Mouse (Mus musculus) gastrocnemius, postnatal 10 days (tissue): ENCODE measurements at regions not wholly inside any gene's neighbourhood (a gene's known extent, or its start where the extent isn't known, plus 50 kb on each side); places are given as distances from the start of the nearest gene placed in this dataset.
A peak's percentile ranks its signal among the peaks of the same experiment; 100 is the strongest.

ENCODE experiments used
- DNase-seq: peaks from one replicate; pipeline ENCODE4 v3.0.0; 2021; ENCODE audit warnings: mixed read lengths

DNA sequence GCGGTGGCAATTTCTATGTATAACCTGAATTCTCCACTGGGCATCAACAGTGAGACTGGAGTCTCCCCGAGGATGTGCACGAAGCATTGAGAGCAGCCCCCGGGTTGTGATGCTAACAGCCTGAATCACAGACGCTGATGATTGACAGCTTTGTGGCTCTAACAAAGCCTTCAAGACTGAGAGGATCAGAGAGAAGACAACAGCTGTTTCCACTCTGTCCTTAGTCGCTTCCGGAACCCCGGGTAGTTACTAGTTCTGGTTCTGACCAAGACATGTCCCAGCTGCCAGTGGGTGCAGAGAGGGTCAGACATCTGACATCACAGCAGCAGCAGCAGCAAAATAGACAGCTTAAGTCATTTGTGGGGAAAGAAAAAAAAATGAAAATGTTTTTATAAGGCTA lies 292.8 kb upstream of the Cdh5 start:
- DNase-seq, result no peak

DNA sequence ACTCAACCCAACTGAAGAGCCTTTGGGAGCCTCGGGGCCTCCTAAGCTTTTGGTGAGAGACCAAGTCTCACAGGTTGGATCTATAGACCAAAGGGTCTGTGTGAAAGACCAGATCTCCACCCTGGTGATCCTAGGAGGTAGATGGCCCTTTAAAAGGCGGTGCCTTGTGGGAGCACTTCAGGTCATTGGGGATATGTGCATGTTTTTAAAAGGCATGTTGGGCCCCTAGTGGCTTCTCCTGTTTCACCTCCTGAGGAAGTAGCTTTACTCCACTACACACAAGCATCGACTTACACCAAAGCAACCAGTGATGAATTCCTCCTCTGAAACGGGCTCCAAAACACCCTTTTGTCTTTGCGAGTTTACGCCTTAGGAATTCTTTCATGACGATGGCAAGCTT lies 292.3 kb upstream of the Cdh5 start:
- DNase-seq, result no peak

DNA sequence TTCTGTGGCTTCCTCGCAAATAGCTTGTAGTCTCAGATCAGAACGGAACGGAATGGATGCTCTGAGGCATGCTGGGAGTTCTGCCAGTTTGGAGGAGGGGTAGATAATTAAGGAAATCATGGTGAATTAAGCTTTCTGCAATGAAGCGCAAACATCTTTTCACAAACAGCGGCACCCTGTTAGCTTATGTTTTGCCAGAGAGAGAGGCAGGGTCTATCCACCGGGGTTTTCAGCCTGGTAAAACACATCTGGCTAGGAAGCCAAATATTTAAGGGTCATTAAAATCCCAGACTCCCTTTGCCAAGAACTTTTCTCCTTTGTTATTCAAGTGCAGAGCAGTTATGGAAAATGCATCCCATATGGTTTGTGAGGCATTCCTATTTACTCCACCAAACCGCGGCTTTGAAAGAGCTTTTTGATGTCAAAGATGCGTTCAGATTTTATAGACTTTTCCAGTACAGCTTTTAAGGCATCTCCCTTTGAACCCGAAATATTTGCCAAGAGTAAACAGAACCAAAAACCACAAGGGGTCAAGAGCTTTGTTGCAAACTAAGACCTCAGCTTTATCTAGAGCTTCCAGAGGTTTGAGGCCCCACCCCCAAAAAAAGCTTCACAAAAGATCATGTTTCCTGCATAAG lies 287.4 kb upstream of the Cdh5 start:
- DNase-seq, result no peak

DNA sequence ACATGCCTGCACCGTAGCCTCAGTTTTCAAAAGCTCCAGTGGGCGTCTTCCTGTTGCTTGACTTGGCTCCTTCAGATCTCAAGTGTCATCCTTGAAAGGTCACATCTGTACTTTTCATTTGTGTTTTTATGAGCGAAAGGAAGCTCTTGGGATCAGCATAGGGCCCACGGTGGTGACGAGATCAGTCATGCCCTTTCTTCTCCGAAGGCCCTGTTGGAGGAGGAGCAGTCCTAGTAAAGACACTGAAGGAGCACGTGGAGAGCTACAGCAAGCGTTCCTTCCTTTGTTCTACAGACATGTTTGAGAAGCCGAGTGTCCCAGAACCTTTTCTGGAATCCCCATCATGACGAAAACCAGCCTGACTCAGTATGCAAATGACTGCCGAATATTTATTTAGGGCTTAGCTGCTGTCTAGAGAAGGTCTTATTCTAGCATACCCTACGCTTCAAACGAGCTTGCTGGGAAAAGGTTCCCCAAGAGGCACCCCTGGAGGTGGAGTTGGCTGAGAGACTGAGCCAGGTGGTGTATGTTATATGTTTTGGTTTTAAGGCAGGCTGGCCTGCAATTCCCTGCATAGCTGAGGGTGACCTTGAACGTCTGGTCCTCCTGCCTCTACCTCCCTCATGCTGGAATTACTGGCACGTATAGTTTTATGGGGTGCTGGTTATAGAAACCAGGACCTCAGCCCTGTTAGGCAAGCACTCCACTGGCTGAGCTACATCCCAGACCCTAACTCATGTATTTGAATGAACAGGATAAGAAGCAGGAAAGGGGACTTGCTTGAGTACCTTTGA lies 285.1 kb upstream of the Cdh5 start:
- no peak for DNase-seq

DNA sequence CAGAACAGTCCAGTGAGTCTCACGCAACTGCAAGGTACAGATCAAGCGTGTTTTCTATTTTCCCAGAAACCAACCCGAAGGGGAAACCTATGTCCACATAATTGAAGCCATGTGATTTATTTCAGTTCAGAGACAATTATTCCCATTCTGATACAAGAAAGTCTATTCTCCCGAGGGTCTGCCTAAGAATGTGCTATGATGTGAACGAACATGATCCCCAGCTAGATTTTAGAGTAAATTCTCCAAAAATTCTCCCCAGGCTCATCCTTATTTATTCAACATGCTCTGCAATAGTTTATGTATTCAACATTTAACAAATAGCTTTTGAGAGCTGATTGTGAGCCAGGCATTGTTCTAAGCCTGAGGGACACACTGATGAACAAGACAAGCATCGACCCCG lies 277.9 kb upstream of the Cdh5 start:
- DNase-seq, result no peak

DNA sequence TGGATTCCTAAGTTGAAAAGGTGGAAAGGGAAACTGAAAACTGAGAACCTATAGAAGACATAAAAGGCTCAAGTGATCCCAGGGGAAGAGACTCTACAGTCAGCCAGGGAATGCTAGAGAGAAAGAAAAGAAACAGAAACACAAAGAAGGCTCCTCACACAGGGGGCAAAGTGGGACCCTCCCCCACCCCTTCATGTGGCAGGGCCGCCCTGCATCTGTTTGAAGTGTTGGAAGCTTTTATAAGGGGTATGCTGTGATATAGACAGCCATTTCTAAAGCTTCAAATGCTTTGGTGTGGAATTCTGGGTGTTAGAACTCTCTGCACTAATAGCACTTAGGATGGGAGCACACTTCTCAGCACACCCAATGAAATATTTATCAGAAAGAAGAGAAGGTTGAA lies 276.7 kb upstream of the Cdh5 start:
- DNase-seq, result no peak

DNA sequence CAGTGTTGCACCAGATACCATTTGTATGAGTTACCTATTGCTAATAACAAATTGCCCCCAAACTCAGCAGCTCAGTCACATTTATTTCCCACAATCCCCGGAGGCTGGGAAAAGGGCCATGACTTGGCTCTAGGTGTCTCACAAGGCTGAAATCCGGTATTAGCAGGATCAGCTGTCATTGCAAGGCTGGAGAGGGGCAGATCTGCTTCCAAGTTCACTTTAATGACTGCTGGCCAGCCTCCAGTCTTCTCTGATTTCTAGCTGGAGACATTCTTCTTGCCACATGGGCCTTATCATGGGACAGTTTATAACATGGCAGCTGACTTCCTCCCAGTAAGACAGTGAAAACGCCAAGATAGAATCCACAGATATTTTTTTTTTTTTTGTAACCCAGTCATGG lies 276.1 kb upstream of the Cdh5 start:
- DNase-seq, result peak; percentile 74

DNA sequence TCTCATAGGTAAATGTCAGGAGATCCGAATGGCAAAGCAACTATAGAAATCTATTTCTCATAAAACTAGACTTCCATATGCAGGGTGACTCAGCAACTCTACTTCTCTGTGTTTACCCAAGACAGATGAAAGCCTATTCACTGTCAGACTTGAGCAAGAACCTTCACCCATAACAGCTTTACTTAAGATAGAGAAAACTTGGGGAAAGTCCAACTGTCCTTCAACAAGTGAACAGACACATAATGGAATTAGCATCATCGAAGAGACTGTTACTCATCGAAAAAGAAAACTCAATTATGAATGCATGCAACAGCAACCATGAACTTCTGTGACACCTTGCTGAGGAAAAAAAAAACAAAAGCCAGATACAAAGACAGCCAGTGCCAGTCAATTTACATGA lies 271.0 kb upstream of the Cdh5 start:
- no peak for DNase-seq

DNA sequence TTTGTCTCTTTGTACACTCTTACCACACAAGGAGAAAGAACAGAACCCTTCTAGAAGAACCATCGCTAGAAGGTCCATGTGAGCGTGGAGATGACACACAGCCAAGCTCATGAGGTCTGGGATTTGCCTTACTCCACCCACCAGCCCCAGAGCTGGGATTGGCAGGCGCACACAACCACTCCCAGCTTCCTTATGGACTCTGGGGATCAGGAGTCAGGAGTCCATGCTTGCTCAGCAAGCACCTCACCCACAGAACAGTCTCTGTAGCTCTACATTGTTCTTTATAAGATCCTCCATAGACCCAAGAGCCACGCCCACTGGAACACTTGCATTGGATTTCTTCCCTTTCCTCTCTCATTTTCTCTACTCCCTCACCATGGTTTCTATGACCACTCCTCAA lies 261.4 kb upstream of the Cdh5 start:
- no peak for DNase-seq

DNA sequence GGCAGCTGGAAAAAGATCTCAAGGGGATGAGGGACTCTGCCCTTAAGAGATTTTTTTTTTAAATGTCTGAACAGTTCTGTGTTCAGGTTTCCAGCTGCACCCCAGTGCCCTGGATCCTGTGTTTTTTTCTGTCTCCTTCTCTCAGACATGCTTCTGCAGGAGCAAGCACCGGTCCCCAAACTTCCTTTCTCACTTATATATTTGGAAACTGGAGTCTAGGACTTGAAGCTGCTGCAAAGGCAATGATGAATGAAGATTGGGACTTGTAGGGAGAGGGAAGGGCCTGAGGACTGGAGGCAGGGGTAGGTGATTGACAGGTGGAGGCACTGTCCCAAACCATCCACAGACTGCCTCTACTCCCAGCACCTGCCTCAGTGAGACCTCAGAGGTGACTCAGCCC lies 255.5 kb upstream of the Cdh5 start:
- no peak for DNase-seq

DNA sequence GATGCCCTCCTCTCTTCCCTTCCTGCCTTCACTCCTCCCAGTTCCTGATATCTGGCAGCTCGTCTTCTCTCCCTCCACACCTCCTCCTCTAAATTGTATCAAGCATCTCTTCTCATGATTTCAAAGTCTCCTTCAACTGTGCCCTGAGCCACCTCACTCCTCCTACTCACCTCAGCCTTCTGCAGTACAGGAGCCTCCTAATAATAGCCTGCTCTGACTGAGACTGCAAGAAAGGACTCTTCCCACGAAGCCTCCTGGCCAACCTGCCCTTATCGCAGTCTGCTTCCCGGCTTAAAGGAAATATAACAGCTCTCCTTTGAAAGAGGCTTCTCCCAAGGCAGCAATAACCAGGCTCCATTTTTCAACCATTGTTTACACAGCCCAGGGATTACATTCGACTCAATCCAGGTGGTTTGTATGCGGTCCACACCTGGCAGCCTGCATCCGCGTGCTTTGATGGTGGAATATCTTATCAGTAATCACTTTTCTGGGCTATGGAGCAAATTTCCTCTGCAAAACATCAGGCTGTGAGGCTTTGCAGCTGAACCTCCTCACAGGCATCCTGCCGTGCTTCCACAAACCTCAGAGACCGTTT lies 254.9 kb upstream of the Cdh5 start:
- DNase-seq, result no peak

DNA sequence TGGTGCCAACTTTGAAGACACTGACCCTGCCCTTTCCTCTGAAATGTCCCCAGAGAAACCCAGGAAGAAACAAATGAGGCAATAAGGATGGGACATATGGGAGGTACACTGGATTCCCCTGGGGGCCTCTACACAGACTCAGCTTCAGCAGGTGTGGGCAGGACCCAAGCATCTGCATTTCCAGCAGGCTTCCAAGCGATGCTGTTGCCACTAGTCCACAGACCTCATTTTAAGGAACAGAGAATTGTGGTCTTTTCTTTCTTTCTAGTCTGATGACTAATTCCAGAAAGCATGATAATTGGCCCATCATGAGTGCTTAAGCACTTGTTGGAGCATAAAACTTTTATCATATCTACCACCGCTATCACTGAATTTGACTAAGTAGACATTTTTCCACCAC lies 251.6 kb upstream of the Cdh5 start:
- DNase-seq, result no peak

DNA sequence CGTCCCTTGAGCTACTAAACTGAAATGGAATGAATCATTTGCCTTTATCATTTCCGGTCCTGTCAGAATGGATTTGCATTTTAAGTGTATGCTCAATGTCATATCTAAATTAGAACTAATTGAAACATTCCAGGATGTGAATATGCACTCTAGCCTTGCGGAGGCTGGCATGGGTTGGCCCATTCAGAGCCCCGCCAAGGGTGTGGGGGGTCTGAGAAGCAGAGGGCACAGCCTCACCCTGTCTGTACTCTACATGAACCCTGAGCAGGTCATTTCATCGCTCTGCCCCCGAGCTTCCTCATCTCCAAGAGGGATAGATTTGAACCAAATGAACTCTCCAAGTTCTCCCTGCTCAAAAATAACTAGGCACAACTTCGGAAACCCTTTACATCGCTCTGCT lies 250.1 kb upstream of the Cdh5 start:
- no peak for DNase-seq

DNA sequence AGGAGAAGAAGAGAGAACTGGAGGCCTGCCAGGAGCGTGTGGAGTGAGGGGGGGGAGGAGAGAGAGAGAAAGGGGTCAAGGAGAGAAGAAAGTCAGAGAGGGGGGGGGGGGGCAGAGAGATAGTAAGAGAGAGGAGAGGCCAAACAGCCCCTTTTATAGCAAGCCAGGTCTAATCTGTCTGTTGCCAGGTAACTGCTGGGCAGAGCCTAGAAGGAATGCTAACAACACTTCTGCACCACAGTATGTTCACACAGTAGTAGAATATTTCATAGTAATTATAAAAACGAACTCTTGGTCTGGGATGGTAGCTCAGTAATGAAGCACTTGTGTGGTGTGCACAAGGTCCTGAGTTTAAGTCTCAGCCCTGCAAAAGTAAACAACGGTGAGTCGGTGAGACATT lies 248.4 kb upstream of the Cdh5 start:
- DNase-seq, result no peak

DNA sequence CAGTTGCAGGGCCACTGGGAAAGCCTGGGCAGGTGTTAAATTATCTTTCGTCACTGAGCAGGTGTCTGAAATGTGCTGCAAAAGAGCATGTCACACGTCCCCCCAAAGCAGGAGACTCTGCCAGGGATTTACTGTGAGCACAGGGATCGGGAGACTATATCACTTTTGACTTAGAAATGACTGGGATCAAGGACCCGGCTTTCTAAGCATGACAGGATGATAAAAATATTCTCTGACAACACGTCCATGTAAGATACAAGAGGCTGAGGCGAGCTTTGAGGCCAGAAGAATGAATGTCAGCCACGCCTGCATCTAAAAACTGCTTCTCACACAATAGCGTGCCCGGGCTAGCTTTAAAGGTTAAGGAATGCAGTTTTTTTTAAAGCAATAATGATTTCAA lies 246.1 kb upstream of the Cdh5 start:
- no peak for DNase-seq

DNA sequence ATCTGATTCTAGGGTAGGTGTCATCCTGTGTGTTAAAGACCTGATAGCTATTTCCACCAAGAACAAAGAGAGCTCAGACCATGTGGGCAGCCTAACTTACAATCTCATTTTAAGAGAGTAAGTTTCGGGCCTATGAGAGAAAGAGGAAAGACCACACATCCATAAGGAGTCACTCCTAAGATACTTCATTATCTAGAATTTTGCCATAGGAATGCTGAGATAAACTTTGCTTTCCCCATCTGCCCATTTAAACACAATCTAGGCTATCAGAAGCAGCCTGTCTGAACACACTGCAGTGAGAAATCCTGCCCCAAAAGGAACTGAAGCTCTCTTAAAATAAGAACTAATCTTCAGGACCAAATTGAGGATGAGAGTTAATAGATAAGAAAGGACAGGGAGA lies 242.3 kb upstream of the Cdh5 start:
- DNase-seq, result no peak

DNA sequence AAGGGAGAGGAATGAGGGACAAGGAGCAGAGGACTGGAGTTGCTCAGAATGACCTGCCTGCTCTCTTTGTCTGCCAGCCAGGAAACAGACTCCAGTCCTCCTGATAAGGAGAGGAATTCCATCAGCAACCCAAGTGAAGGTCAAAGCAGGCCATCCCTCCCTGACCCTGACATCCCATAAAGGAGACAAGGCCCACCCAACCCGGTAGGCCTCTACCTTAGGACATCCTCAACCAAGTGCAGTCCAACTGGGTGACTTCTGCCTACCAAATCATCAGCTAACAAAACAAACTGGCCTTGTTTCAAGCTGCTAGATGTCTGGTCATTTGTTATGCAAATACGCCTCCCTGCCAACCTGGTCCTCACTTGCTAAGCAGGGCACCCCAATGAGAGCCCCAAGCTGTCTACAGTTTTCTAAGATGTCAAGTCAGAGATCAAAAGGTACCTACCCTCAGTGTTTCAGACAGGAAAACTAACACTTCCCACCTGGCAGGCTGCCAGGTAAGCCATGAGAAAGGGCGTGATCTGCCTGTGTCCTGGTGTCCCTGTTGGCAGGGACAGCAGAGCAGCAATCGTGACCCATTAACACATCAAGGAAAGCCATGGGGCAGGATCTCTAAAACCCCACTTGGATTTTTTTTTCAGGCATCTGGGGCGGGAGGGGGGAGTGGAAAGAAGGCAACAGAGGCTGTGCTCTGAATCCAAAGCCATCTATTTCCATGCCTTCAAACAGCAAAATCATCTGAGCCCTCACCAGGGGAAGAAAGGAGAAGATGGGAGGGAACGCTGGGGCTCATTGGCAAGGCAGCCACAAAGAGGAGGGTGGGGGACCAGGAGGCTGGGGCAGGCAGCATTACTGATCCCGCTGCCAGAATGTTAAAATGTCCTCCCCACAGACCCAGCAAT lies 227.6 kb upstream of the Cdh5 start:
- DNase-seq, result no peak

DNA sequence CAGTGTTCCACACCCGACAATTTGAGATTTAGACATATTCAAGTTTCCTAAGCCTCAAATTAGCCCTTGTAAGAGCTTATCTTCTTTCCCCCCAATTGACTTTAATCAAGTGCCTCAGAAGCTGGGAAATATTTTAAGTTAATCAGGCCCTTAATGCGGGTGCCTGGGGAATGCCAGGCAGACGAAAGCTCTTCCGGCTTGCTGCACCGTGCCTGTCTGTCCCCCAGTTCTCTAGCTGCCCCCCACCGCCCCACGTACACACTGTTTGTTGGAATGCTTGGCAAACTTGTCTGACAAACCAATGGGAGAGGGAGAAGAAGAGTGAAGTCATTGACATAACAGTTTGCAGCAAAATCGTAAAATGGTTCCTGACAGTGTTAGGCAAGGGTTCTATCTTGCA lies 226.9 kb upstream of the Cdh5 start:
- DNase-seq, result no peak

DNA sequence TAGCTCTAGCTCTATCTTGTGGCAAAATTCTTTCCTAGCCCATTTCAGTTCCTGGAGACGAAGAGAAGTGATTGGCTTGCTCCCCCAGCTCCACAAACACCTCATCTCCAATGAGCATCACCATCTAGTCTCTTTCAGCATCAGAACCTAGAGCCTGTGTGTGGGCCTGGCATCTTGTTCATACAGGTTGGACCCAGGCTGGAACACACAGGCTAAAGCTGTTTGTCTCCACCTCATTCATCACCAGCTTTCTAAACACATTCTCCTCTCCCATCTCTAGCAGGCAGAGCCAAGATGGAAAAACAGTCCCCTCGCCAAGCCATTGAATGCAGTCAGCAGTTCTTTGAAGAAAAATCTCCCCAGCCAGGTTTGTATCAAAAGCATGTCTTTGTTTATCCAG lies 221.9 kb upstream of the Cdh5 start:
- no peak for DNase-seq

DNA sequence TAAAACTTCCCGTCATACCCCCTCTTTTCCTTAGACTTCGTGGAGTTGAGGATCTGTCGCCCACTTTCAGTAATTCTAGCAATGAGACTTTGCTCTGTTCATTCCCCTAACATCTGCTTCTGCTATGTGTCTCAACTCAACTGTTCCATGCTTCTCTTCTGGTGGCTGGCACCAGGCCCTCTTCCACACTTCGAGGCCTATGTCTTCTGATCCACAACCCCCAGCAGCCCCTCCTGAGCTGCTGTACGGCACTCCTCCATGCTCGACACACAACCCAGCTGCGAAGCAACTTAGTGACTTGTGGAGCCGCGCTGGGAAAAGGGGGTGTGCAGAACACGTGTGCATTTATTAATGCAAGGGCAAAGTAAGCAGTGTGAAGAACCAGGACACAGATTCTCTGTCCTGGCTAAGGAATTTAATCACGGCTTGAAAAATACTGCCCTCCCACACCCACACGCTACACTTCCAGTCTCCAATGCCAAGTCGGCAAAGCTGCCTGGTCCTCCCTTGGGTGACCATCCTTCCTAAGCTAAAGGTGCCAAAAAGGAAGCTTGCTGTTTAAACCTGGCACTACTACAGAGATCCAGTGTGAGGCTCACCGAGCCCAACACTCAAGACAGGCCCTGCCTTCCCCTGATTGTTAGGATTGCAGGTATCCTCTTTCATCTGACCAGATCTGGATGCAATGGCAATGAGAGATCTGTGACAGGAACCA lies 220.8 kb upstream of the Cdh5 start:
- DNase-seq, result no peak

DNA sequence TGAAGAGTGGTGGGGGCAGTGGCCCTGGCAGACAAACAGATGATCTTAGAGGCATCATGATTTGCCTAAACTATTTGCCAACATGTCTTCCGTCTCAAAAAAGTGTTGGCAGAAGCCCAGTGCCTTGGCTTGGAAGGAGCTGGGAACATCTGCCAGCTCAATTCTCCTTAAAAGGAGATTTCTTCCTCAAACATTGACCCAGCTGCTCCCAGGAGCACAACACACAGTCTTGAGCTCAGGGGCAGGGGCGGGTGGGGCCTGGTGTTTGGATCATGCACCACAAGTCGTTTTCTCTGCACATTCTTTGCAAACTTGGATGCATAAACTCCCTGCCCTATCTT lies 220.3 kb upstream of the Cdh5 start:
- no peak for DNase-seq
